Mouse (Mus musculus) bone marrow, adult 2 months (tissue): ENCODE measurements at regions not wholly inside any gene's neighbourhood (a gene's known extent, or its start where the extent isn't known, plus 50 kb on each side); places are given as distances from the start of the nearest gene placed in this dataset.

Experiments used
- H3K27ac ChIP-seq: fragments of 200-500 bp; 2 replicates; pipeline ENCODE4 v1.5.1; 2012; ENCODE audit warnings: low read depth, mild to moderate bottlenecking, control low read depth, inconsistent platforms, low read length; ENCODE audit not compliant: control insufficient read depth, poor library complexity, insufficient read depth
- H3K4me1 ChIP-seq: fragments of 200-500 bp; 2 replicates; pipeline ENCODE4 v1.6.1; 2011; ENCODE audit warnings: low read length; ENCODE audit not compliant: control insufficient read depth, insufficient read depth
- H3K4me3 ChIP-seq: fragments of 200-500 bp; replicated peaks from 2 replicates; pipeline ENCODE3; 2011; ENCODE audit warnings: mild to moderate bottlenecking, low read depth, low read length, control low read depth; ENCODE audit not compliant: control insufficient read depth
- CTCF ChIP-seq: fragments of 200-500 bp; IDR thresholded peaks from 2 replicates; pipeline ENCODE4 v1.5.1; 2011; ENCODE audit warnings: low read length, control low read depth; ENCODE audit not compliant: control insufficient read depth, insufficient read depth
- POLR2A ChIP-seq: fragments of 200-500 bp; IDR thresholded peaks from 2 replicates; pipeline ENCODE4 v1.6.1; 2011; ENCODE audit warnings: low read depth, mild to moderate bottlenecking, control low read depth, low read length, borderline replicate concordance; ENCODE audit not compliant: control insufficient read depth
- WGBS: fragments of 180-500 bp; shearing (Covaris S2); methylation state at CpG from one replicate; pipeline ENCODE4 v1.1.7; 2018; 5-methylcytosine and 5-hydroxymethylcytosine counted together

GRCm38 (mm10) chr14:24874426-24875155 lies 387.7 kb downstream of the Rps24 start:
- H3K4me1 ChIP-seq: no peaks in the 10 kb centered on the region
- H3K27ac ChIP-seq: no peak overlapping the region
- 83% methylated on average over 12 of the region's 12 CpGs for WGBS
- H3K4me3 ChIP-seq: no peak overlapping the region
- TF ChIP-seq POLR2A (no peak), CTCF (no peak)

GRCm38 (mm10) chr14:24875156-24875545 lies 388.2 kb downstream of the Rps24 start:
- Histone ChIP-seq H3K4me3 (no peak overlapping the region), H3K27ac (no peak overlapping the region), H3K4me1 (no peaks in the 10 kb centered on the region)
- no peak for TF ChIP-seq POLR2A
- TF ChIP-seq CTCF: no peak
- 82% methylated on average over 8 of the region's 8 CpGs for WGBS

- H3K4me1 ChIP-seq: no peaks in the 10 kb centered on the region
- no peak overlapping the region for H3K4me3 ChIP-seq
- TF ChIP-seq CTCF (no peak), POLR2A (no peak)
- 73% methylated on average over 6 of the region's 6 CpGs for WGBS
- H3K27ac ChIP-seq: no peak overlapping the region
These were observed 389.0 kb downstream of the Rps24 start for GRCm38 (mm10) chr14:24875934-24876333.

- Histone ChIP-seq H3K27ac (no peak overlapping the region), H3K4me1 (no peaks in the 10 kb centered on the region), H3K4me3 (no peak overlapping the region)
- WGBS: 83% methylated on average over 5 of the region's 5 CpGs
- no peak for TF ChIP-seq CTCF
These were observed 389.6 kb downstream of the Rps24 start for GRCm38 (mm10) chr14:24876508-24876907.

- H3K4me3 ChIP-seq: no peak overlapping the region
- no peak for TF ChIP-seq POLR2A
- H3K4me1 ChIP-seq: no peaks in the 10 kb centered on the region
- WGBS: 63% methylated on average over 3 of the region's 3 CpGs
- no peak overlapping the region for H3K27ac ChIP-seq
These were observed 390.9 kb downstream of the Rps24 start for GRCm38 (mm10) chr14:24877853-24878252.

- WGBS: 58% methylated on average over 1 of the region's 1 CpGs
- Histone ChIP-seq H3K4me3 (no peak overlapping the region), H3K4me1 (no peaks in the 10 kb centered on the region), H3K27ac (no peak overlapping the region)
- no peak for TF ChIP-seq CTCF
- TF ChIP-seq POLR2A: no peak
These were observed 399.2 kb downstream of the Rps24 start for GRCm38 (mm10) chr14:24886164-24886563.

- H3K4me3 ChIP-seq: no peak overlapping the region
- no peaks in the 10 kb centered on the region for H3K4me1 ChIP-seq
- WGBS: 83% methylated on average over 8 of the region's 8 CpGs
- no peak for TF ChIP-seq POLR2A
- TF ChIP-seq CTCF: no peak
- H3K27ac ChIP-seq: no peak overlapping the region
These were observed 400.0 kb downstream of the Rps24 start for GRCm38 (mm10) chr14:24886896-24887421.

- TF ChIP-seq CTCF: no peak
- TF ChIP-seq POLR2A: no peak
- no peaks in the 10 kb centered on the region for H3K4me1 ChIP-seq
- H3K27ac ChIP-seq: no peak overlapping the region
- WGBS: 80% methylated on average over 2 of the region's 2 CpGs
- no peak overlapping the region for H3K4me3 ChIP-seq
These were observed 403.9 kb downstream of the Rps24 start for GRCm38 (mm10) chr14:24890856-24891255.

GRCm38 (mm10) chr14:24895196-24895595 lies 408.3 kb downstream of the Rps24 start:
- Histone ChIP-seq H3K27ac (no peak overlapping the region), H3K4me1 (no peaks in the 10 kb centered on the region), H3K4me3 (no peak overlapping the region)
- TF ChIP-seq POLR2A (no peak), CTCF (no peak)
- 66% methylated on average over 1 of the region's 1 CpGs for WGBS

- Histone ChIP-seq H3K27ac (no peak overlapping the region), H3K4me1 (no peaks in the 10 kb centered on the region), H3K4me3 (no peak overlapping the region)
- 82% methylated on average over 5 of the region's 5 CpGs for WGBS
- TF ChIP-seq POLR2A (no peak), CTCF (no peak)
These were observed 409.8 kb downstream of the Rps24 start for GRCm38 (mm10) chr14:24896681-24897080.
